In the genomic region with DNA sequence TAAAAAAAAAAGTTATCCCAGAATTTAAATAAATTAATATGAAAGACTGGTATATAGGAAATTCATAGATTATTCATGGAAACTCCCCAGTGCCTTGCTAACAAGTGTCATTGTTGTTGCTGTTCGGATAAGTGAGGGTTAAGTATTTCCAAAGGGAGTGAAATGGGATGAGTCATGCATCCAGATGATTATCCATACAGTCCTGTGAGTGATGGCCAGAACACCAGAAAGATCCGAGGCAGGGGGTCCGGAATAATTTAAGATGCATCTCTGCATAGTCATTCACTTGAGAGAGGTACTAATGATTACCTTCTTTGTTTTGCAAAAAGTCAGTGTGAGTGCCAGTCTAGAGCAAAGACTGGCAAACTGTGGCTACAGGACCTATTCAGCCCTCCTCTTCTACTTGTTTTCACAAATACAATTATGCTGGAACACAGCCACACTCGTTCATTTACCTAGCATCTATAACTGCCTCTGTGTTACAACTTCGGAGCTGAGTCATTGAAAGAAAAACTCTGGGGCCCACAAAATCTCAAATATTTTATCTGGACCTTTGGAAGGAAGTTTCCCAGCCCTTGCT, we compare ENCODE assay signal across 17 mouse cellular contexts.
"Had no signal": no experiment of that assay in that cellular context is flagged by ENCODE, and none has a peak within 500 bp of the region (broad histone marks: within the 10 kb centered on the region; RNA-seq: fewer than 3 reads in every experiment).

No protein-coding gene starts in this region.

- H3K36me3 ChIP-seq: limb, embryonic 12.5 days; liver, embryonic 13.5 days; lung, embryonic 15.5 days; midbrain, embryonic 15.5 days; neural tube, embryonic 13.5 days had no signal

- H3K4me2 ChIP-seq: limb, embryonic 12.5 days; liver, embryonic 13.5 days; lung, embryonic 15.5 days; midbrain, embryonic 11.5 days; midbrain, embryonic 15.5 days; neural tube, embryonic 13.5 days had no signal

- H3K27me3 ChIP-seq: limb, embryonic 12.5 days; liver, embryonic 13.5 days; lung, embryonic 15.5 days; megakaryocyte, embryonic 14.5 days; midbrain, embryonic 15.5 days; neural tube, embryonic 13.5 days had no signal

- H3K9ac ChIP-seq: limb, embryonic 12.5 days; liver, embryonic 13.5 days; liver, postnatal 0 days; lung, embryonic 15.5 days; midbrain, embryonic 15.5 days; neural tube, embryonic 13.5 days had no signal

- H3K4me3 ChIP-seq: limb, embryonic 12.5 days; liver, embryonic 13.5 days; lung, embryonic 15.5 days; megakaryocyte, embryonic 14.5 days; midbrain, embryonic 15.5 days; neural tube, embryonic 13.5 days had no signal

- H3K9me3 ChIP-seq: limb, embryonic 12.5 days; liver, embryonic 13.5 days; lung, embryonic 15.5 days; megakaryocyte, embryonic 14.5 days; midbrain, embryonic 15.5 days; neural tube, embryonic 13.5 days had no signal

- DNase-seq: kidney, postnatal 14 days; liver; liver, embryonic 13.5 days; liver, postnatal 0 days; lung, postnatal 14 days; retina, postnatal 1 day; right cerebral cortex, postnatal 4 days; spleen, adult 18-20 months; thymus, adult 18-20 months; thymus, postnatal 14 days had no signal

- ATAC-seq: liver, postnatal 0 days; midbrain, embryonic 15.5 days had no signal

- H3K4me1 ChIP-seq: limb, embryonic 12.5 days; liver, embryonic 13.5 days; lung, embryonic 15.5 days; megakaryocyte, embryonic 14.5 days; midbrain, embryonic 15.5 days; neural tube, embryonic 13.5 days had no signal

- H3K27ac ChIP-seq: limb, embryonic 12.5 days; liver, embryonic 13.5 days; lung, embryonic 15.5 days; macrophage; midbrain, embryonic 15.5 days; neural tube, embryonic 13.5 days had no signal
